Mouse (Mus musculus): ENCODE results near the gene Crot.
"Not testable (repeated sequence)": the region's sequence is repeated elsewhere in the genome, so short reads cannot be mapped to it uniquely, and the experiment has no call there.

Crot gene

GRCm38 (mm10) chr5:8996686-8997512, at the start of gene Crot:
Gene Crot, minus strand, starts transcription at chr5:8997324.
- in situ Hi-C loops (cut with MboI, MseI), result no loop called here

GRCm38 (mm10) chr5:9045904-9046303, 48.8 kb upstream of the Crot start:
- in situ Hi-C loops (cut with MboI, MseI), result no loop called here

GRCm38 (mm10) chr5:9044821-9045220, 47.7 kb upstream of the Crot start:
- in situ Hi-C loops (cut with MboI, MseI), result no loop called here

- in situ Hi-C loops (cut with MboI, MseI), result no loop called here
Observed at GRCm38 (mm10) chr5:9043582-9044267, 46.6 kb upstream of the Crot start.

- in situ Hi-C loops (cut with MboI, MseI), result no loop called here
Observed at GRCm38 (mm10) chr5:9042721-9043416, 45.7 kb upstream of the Crot start.

- in situ Hi-C loops (cut with MboI, MseI), result no loop called here
Observed at GRCm38 (mm10) chr5:9040665-9041215, 43.6 kb upstream of the Crot start.

- in situ Hi-C loops (cut with MboI, MseI), result no loop called here
Observed at GRCm38 (mm10) chr5:9039978-9040377, 42.9 kb upstream of the Crot start.

- in situ Hi-C loops (cut with MboI, MseI), result no loop called here
Observed at GRCm38 (mm10) chr5:9037292-9037691, 40.2 kb upstream of the Crot start.

GRCm38 (mm10) chr5:9035457-9035856, 38.3 kb upstream of the Crot start:
- in situ Hi-C loops (cut with MboI, MseI), result no loop called here

- in situ Hi-C loops (cut with MboI, MseI), result no loop called here
Observed at GRCm38 (mm10) chr5:9034535-9034934, 37.4 kb upstream of the Crot start.

GRCm38 (mm10) chr5:9033843-9034242, 36.7 kb upstream of the Crot start:
- in situ Hi-C loops (cut with MboI, MseI), result no loop called here

GRCm38 (mm10) chr5:9032641-9033040, 35.5 kb upstream of the Crot start:
- in situ Hi-C loops (cut with MboI, MseI), result no loop called here

GRCm38 (mm10) chr5:9032101-9032590, 35.0 kb upstream of the Crot start:
- in situ Hi-C loops (cut with MboI, MseI), result no loop called here

- in situ Hi-C loops (cut with MboI, MseI), result no loop called here
Observed at GRCm38 (mm10) chr5:9028266-9028841, 31.2 kb upstream of the Crot start.

GRCm38 (mm10) chr5:9015352-9015751, 18.2 kb upstream of the Crot start:
- in situ Hi-C loops (cut with MboI, MseI), result loop anchor here (10.0 kb wide), 1 partner anchor 409 kb away; no protein-coding TSS in a partner anchor

GRCm38 (mm10) chr5:9014774-9015173, 17.6 kb upstream of the Crot start:
- in situ Hi-C loops (cut with MboI, MseI), result loop anchor here (10.0 kb wide), 1 partner anchor 410 kb away; no protein-coding TSS in a partner anchor

- in situ Hi-C loops (cut with MboI, MseI), result loop anchor here (10.0 kb wide), 1 partner anchor 413 kb away; no protein-coding TSS in a partner anchor
Observed at GRCm38 (mm10) chr5:9011374-9011773, 14.2 kb upstream of the Crot start.

GRCm38 (mm10) chr5:9010166-9010565, 13.0 kb upstream of the Crot start:
- in situ Hi-C loops (cut with MboI, MseI), result loop anchor here (10.0 kb wide), 1 partner anchor 415 kb away; no protein-coding TSS in a partner anchor

- in situ Hi-C loops (cut with MboI, MseI), result not testable (repeated sequence)
Observed at GRCm38 (mm10) chr5:9006585-9006984, 9.5 kb upstream of the Crot start.

- in situ Hi-C loops (cut with MboI, MseI), result not testable (repeated sequence)
Observed at GRCm38 (mm10) chr5:9000006-9000405, 2.9 kb upstream of the Crot start.

GRCm38 (mm10) chr5:8999108-8999507, 2.0 kb upstream of the Crot start:
- in situ Hi-C loops (cut with MboI, MseI), result no loop called here
